Mouse (Mus musculus) myocyte (in vitro differentiated cells): ENCODE results near the gene Fam71a. TPM values are rescaled to one million over a fixed set of nuclear protein-coding genes. Genes with fewer than 3 reads are reported as not detected.

Source experiments
- H3K27me3 ChIP-seq: one replicate; pipeline ENCODE4 v1.6.1; 2011; ENCODE audit not compliant: control insufficient read depth, insufficient read depth, insufficient read length
- H3K36me3 ChIP-seq: one replicate; pipeline ENCODE4 v1.6.1; 2011; ENCODE audit not compliant: control insufficient read depth, insufficient read depth
- H3K4me2 ChIP-seq: one replicate; pipeline ENCODE4 v1.6.1; 2011; ENCODE audit warnings: low read depth, control low read depth
- H3K4me3 ChIP-seq: one replicate; pipeline ENCODE4 v1.5.1; 2011; ENCODE audit warnings: mild to moderate bottlenecking, control low read depth, moderate library complexity
- H3K79me2 ChIP-seq: one replicate; pipeline ENCODE4 v1.6.1; 2011; ENCODE audit not compliant: control insufficient read depth, insufficient read depth
- H3ac ChIP-seq: one replicate; pipeline ENCODE4 v1.6.1; 2011; ENCODE audit not compliant: control insufficient read depth, insufficient read length
- CEBPB ChIP-seq: IDR thresholded peaks from 2 replicates; pipeline ENCODE4 v1.6.1; 2011; ENCODE audit warnings: mild to moderate bottlenecking, moderate library complexity; ENCODE audit not compliant: poor library complexity, insufficient read depth, severe bottlenecking
- E2F4 ChIP-seq: IDR thresholded peaks from one replicate; pipeline ENCODE4 v1.6.1; 2011; ENCODE audit warnings: mild to moderate bottlenecking, control low read depth, moderate library complexity; ENCODE audit not compliant: insufficient read depth
- MAX ChIP-seq: IDR thresholded peaks from one replicate; pipeline ENCODE4 v1.6.1; 2011; ENCODE audit warnings: low read depth, mild to moderate bottlenecking, control low read depth
- MYOD1 ChIP-seq, 3 experiments: IDR thresholded peaks; one replicate each; pipeline ENCODE4 v1.6.1; 2011; ENCODE audit warnings: control low read depth in 2 of 3, low read depth in 2 of 3, mild to moderate bottlenecking in 2 of 3, moderate library complexity in 1 of 3; ENCODE audit not compliant: insufficient read length in 2 of 3, control insufficient read depth in 1 of 3
- MYOG ChIP-seq, 3 experiments: IDR thresholded peaks; one replicate each; pipeline ENCODE4 v1.6.1; 2011; ENCODE audit warnings: control low read depth in 2 of 3, low read depth in 2 of 3, mild to moderate bottlenecking in 2 of 3; ENCODE audit not compliant: insufficient read length in 2 of 3, control insufficient read depth in 1 of 3, insufficient read depth in 1 of 3
- POLR2A ChIP-seq: IDR thresholded peaks from one replicate; pipeline ENCODE4 v1.6.1; 2011; ENCODE audit warnings: low read depth, mild to moderate bottlenecking, control low read depth, moderate library complexity; ENCODE audit not compliant: insufficient read length
- POLR2AphosphoS2 ChIP-seq: IDR thresholded peaks from one replicate; pipeline ENCODE4 v1.6.1; 2011; ENCODE audit warnings: low read depth, control low read depth; ENCODE audit not compliant: insufficient read length
- REST ChIP-seq: IDR thresholded peaks from one replicate; pipeline ENCODE4 v1.6.1; 2011; ENCODE audit warnings: mild to moderate bottlenecking, control low read depth, moderate library complexity; ENCODE audit not compliant: insufficient read depth, insufficient read length
- SRF ChIP-seq: IDR thresholded peaks from one replicate; pipeline ENCODE4 v1.6.1; 2011; ENCODE audit warnings: low read depth; ENCODE audit not compliant: control insufficient read depth, insufficient read length
- TCF12 ChIP-seq: IDR thresholded peaks from one replicate; pipeline ENCODE4 v1.6.1; 2011; ENCODE audit warnings: mild to moderate bottlenecking, control low read depth; ENCODE audit not compliant: poor library complexity, insufficient read depth, severe bottlenecking
- TCF3 ChIP-seq: IDR thresholded peaks from one replicate; pipeline ENCODE4 v1.6.1; 2011; ENCODE audit warnings: low read depth, control low read depth; ENCODE audit not compliant: insufficient read length
- USF1 ChIP-seq: IDR thresholded peaks from one replicate; pipeline ENCODE4 v1.6.1; 2011; ENCODE audit warnings: low read depth, mild to moderate bottlenecking, control low read depth, moderate library complexity
- polyA plus RNA-seq: library from polyadenylated mRNA; unstranded; fragments of >200 nt; fragmentation: generic; extraction: Trizol; gene quantifications from one replicate; pipeline ENCODE4 v1.2.1, GENCODE M21; 2012; ENCODE audit warnings: missing spikeins

Fam71a gene
- polyA plus RNA-seq, 1 experiment: not detected

DNA sequence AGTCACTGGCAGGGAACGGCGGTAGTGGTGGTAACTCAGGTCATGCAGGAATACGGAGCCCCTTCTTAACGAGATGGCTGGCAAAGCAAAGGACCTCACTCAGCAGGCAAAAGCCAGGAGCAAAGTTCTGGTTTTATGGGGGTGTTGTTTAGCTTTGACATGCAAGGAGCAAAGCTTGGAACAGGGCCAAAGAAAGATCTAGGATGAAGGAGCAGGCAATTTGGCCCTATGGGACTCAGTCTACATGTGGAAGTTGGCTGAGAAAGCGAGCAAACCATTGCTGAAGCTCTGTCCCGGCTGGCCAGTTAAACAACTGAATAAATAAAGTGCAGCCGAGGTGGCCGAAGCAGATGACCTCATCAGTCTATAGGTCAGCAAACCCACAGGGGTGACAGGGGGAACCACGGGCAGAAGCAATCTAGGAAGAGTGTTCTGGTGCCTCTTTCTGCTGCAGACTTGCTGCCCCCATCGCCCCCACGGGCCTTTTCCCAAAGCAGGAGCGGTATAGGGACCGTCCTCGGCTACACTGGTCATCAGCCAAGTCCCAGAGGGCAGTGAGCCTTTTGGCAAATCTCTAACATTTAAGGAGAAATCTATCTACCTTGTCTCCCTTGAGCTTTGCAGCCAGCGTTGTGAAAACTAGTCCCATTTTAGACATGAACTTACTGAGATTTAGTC lies 14.0 kb upstream of the Fam71a start:
- Histone ChIP-seq H3K4me3 (no peak overlapping the region), H3ac (no peak overlapping the region), H3K27me3 (no peaks in the 10 kb centered on the region), H3K36me3 (peaks cover 39% of the 10 kb centered on the region), H3K4me2 (peak overlapping the region; percentile 15), H3K79me2 (peaks cover 38% of the 10 kb centered on the region)
- no peak for TF ChIP-seq SRF
- TF ChIP-seq USF1: no peak
- no peak for TF ChIP-seq E2F4
- TF ChIP-seq TCF12: no peak
- TF ChIP-seq MYOD1 (IDR thresholded peaks at IDR 0.05; ENCODE audit: control insufficient read depth in 1 of 3, insufficient read length in 2 of 3, low read depth in 2 of 3): no peak
- TF ChIP-seq POLR2AphosphoS2: no peak
- no peak for TF ChIP-seq REST
- TF ChIP-seq CEBPB: no peak
- no peak for TF ChIP-seq MAX
- TF ChIP-seq POLR2A: no peak
- TF ChIP-seq TCF3: no peak
- TF ChIP-seq MYOG (IDR thresholded peaks at IDR 0.05; ENCODE audit: control insufficient read depth in 1 of 3, insufficient read depth in 1 of 3, insufficient read length in 2 of 3, low read depth in 2 of 3): no peak

DNA sequence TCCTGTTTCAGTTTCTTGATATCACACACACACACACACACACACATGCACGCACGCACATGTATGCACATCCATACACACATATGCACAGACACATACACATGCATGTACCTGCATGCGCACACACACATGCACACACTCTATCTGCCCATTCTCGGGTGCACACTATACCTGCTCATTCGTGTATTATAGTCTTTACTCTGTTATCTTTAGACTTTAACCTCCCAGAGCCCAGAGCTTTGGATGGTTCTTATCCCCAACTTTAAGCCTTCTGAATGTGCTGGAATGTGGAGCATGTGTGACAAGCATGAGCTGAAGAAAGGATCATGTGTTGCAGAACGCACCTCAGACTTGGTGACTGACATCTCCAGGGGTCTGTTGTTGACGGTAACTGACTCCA lies 12.3 kb upstream of the Fam71a start:
- H3K36me3 ChIP-seq: peaks cover 55% of the 10 kb centered on the region
- no peak overlapping the region for H3ac ChIP-seq
- H3K27me3 ChIP-seq: no peaks in the 10 kb centered on the region
- H3K79me2 ChIP-seq: peaks cover 35% of the 10 kb centered on the region
- H3K4me3 ChIP-seq: no peak overlapping the region
- TF ChIP-seq MAX: no peak
- no peak for TF ChIP-seq MYOD1 (IDR thresholded peaks at IDR 0.05; ENCODE audit: control insufficient read depth in 1 of 3, insufficient read length in 2 of 3, low read depth in 2 of 3)
- no peak for TF ChIP-seq TCF12
- peak; percentile 33 for TF ChIP-seq POLR2A
- no peak for TF ChIP-seq POLR2AphosphoS2
- H3K4me2 ChIP-seq: no peak overlapping the region

DNA sequence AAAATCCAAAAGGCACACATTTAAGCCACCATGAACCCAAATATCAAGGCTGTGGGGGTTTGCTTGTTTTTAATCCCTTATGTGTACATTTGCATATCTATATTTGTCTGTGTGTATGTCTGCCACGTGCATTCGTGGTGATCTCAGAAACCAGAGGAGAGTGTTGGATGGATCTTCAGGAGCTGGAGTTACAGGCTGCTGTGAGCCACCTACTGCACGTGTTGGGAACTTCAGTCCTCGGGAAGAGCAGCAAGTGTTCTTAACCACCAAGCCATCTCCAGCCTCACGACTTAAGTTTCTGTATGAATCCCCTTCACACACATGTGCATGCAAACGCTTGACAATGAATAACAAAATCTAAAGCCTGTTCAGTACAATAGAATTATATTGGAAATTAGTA lies 7.9 kb upstream of the Fam71a start:
- no peak overlapping the region for H3ac ChIP-seq
- peaks cover 82% of the 10 kb centered on the region for H3K36me3 ChIP-seq

GRCm38 (mm10) chr1:191170444-191170843 lies 5.8 kb upstream of the Fam71a start:
- H3K36me3 ChIP-seq: peaks cover 62% of the 10 kb centered on the region
- TF ChIP-seq SRF: no peak
- peak in 2 of 3 experiments; percentile 33 to 49 for TF ChIP-seq MYOD1 (IDR thresholded peaks at IDR 0.05; ENCODE audit: control insufficient read depth in 1 of 3, insufficient read length in 2 of 3, low read depth in 2 of 3)
- no peak for TF ChIP-seq TCF3
- no peak for TF ChIP-seq E2F4
- TF ChIP-seq POLR2AphosphoS2: no peak
- peak in 1 of 3 experiments; percentile 73 for TF ChIP-seq MYOG (IDR thresholded peaks at IDR 0.05; ENCODE audit: control insufficient read depth in 1 of 3, insufficient read depth in 1 of 3, insufficient read length in 2 of 3, low read depth in 2 of 3)
- TF ChIP-seq MAX: no peak
- TF ChIP-seq TCF12: no peak
- H3K4me3 ChIP-seq: no peak overlapping the region
- no peak overlapping the region for H3ac ChIP-seq
- no peaks in the 10 kb centered on the region for H3K79me2 ChIP-seq
- H3K27me3 ChIP-seq: no peaks in the 10 kb centered on the region
- H3K4me2 ChIP-seq: no peak overlapping the region

More for the DNA sequence above, 7.9 kb upstream of the Fam71a start:
- no peak overlapping the region for H3K4me3 ChIP-seq
- H3K4me2 ChIP-seq: no peak overlapping the region
- TF ChIP-seq CEBPB (no peak), MAX (no peak), USF1 (no peak), TCF12 (no peak)
- H3K27me3 ChIP-seq: no peaks in the 10 kb centered on the region
- peaks cover under 1% of the 10 kb centered on the region for H3K79me2 ChIP-seq

GRCm38 (mm10) chr1:191166189-191166588 lies 1.6 kb upstream of the Fam71a start:
- no peak for TF ChIP-seq CEBPB
- TF ChIP-seq MYOG (IDR thresholded peaks at IDR 0.05; ENCODE audit: control insufficient read depth in 1 of 3, insufficient read depth in 1 of 3, insufficient read length in 2 of 3, low read depth in 2 of 3): no peak
- TF ChIP-seq TCF3: no peak
- TF ChIP-seq MYOD1 (IDR thresholded peaks at IDR 0.05; ENCODE audit: control insufficient read depth in 1 of 3, insufficient read length in 2 of 3, low read depth in 2 of 3): no peak
- no peak for TF ChIP-seq TCF12
- no peak for TF ChIP-seq E2F4
- TF ChIP-seq REST: no peak
- no peak for TF ChIP-seq POLR2A
- no peak for TF ChIP-seq POLR2AphosphoS2
- TF ChIP-seq USF1: no peak
- TF ChIP-seq MAX: no peak
- no peak for TF ChIP-seq SRF
- Histone ChIP-seq H3K4me3 (no peak overlapping the region), H3K27me3 (peaks cover 25% of the 10 kb centered on the region), H3K4me2 (no peak overlapping the region), H3K36me3 (peaks cover 23% of the 10 kb centered on the region), H3ac (no peak overlapping the region), H3K79me2 (no peaks in the 10 kb centered on the region)
